Mouse (Mus musculus) CH12.LX (cell line): Measurements from ENCODE around the gene Gm10719. TPM values are rescaled to one million over a fixed set of nuclear protein-coding genes. Genes with fewer than 3 reads are reported as not detected.
"Not testable (repeated sequence)": the region's sequence is repeated elsewhere in the genome, so short reads cannot be mapped to it uniquely, and the experiment has no call there.

Experiments used
- DNase-seq: peaks from one replicate; pipeline ENCODE4 v3.0.0-alpha.2; 2013; ENCODE audit errors: extremely low read depth
- H3K27ac ChIP-seq: 2 replicates; pipeline ENCODE4 v1.5.1; 2012; ENCODE audit warnings: low read depth, mild to moderate bottlenecking, control low read depth, moderate library complexity; ENCODE audit not compliant: insufficient read depth
- H3K27me3 ChIP-seq: replicated peaks from 2 replicates; pipeline ENCODE3; 2012; ENCODE audit warnings: inconsistent platforms
- H3K36me3 ChIP-seq, 2 experiments: replicated peaks in 1 of 2; 2 replicates each; pipeline versions ENCODE3 to v1.6.1; 2012; ENCODE audit warnings: inconsistent platforms in 1 of 2, low read length in 1 of 2, mild to moderate bottlenecking in 1 of 2, mixed read lengths in 1 of 2, moderate library complexity in 1 of 2; ENCODE audit not compliant: control insufficient read depth in 1 of 2, insufficient read depth in 1 of 2
- H3K4me1 ChIP-seq, 2 experiments: 2 replicates each; pipeline ENCODE4 v1.6.1; 2012; ENCODE audit warnings: inconsistent platforms in 1 of 2, moderate library complexity in 1 of 2; ENCODE audit not compliant: insufficient read depth in 2 of 2, control insufficient read depth in 1 of 2
- H3K4me2 ChIP-seq: 2 replicates; pipeline ENCODE4 v1.6.1; 2012; ENCODE audit warnings: low read depth, mild to moderate bottlenecking, control low read depth; ENCODE audit not compliant: poor library complexity, insufficient read depth, severe bottlenecking
- H3K4me3 ChIP-seq, 3 experiments: fragments of 150-350 bp in 1 of 3; sonication (generic) in 1 of 3; replicated peaks in 1 of 3; 2 replicates each; pipeline versions ENCODE3 to v1.5.1; 2011 to 2012; ENCODE audit warnings: low read depth in 2 of 3, low read length in 2 of 3, mild to moderate bottlenecking in 2 of 3, moderate library complexity in 2 of 3, control low read depth in 1 of 3, improper control_type of control experiment in 1 of 3, inconsistent platforms in 1 of 3, mixed read lengths in 1 of 3; ENCODE audit not compliant: poor library complexity in 1 of 3
- H3K79me2 ChIP-seq: replicated peaks from 2 replicates; pipeline ENCODE4 v1.6.1; 2012; ENCODE audit warnings: mild to moderate bottlenecking, moderate library complexity; ENCODE audit not compliant: control insufficient read depth, poor library complexity, insufficient read depth, severe bottlenecking; ENCODE audit errors: extremely low read depth
- H3K9ac ChIP-seq: 2 replicates; pipeline ENCODE4 v1.6.1; 2012; ENCODE audit warnings: low read depth, mild to moderate bottlenecking, control low read depth, moderate library complexity; ENCODE audit not compliant: insufficient read depth
- H3K9me3 ChIP-seq: replicated peaks from 2 replicates; pipeline ENCODE3; 2012; ENCODE audit warnings: low read length, inconsistent platforms, mixed read lengths
- dilution Hi-C: fragments of 300-500 bp; cut with MboI; formaldehyde crosslinking; loops from 2 replicates; pipeline ENCODE4 v1.14.3; 2020; ENCODE audit warnings: low sequenced_read_pairs; ENCODE audit not compliant: extremely low pct_unique_long_range_greater_than_20kb, extremely low pct_ligation_motif_present
- in situ Hi-C: fragments of 300-500 bp; cut with MboI; formaldehyde crosslinking; loops from 3 replicates; pipeline ENCODE4 v1.14.3; 2019; ENCODE audit warnings: low sequenced_read_pairs, low pct_ligation_motif_present, low pct_unique_long_range_greater_than_20kb, mixed read lengths
- polyA plus RNA-seq: library from polyadenylated mRNA; unstranded; fragments of >175 nt; gene quantifications from 2 replicates; pipeline ENCODE4 v1.2.1, GENCODE M21; 2012; ENCODE audit warnings: low read depth; ENCODE audit not compliant: insufficient read length
- total RNA-seq, 2 experiments: library from RNA; depleted of rRNA; stranded (reverse); fragments of 300-350 nt in 1 of 2; fragments of >200 nt in 1 of 2; gene quantifications; 2 replicates each; pipeline ENCODE4 v1.2.3; 2012 to 2014

Gene Gm10719
- total and polyA plus RNA-seq, 3 experiments, result 1.1 to 1.8 TPM; not detected in 1

- DNase-seq, H3K4me2 ChIP-seq, H3K36me3 ChIP-seq, H3K9me3 ChIP-seq, dilution Hi-C loops, H3K27me3 ChIP-seq, H3K9ac ChIP-seq, H3K27ac ChIP-seq, H3K79me2 ChIP-seq, H3K4me1 ChIP-seq, in situ Hi-C loops, H3K4me3 ChIP-seq: not testable (repeated sequence)
Observed at GRCm38 (mm10) chr9:3006636-3007035, 10.6 kb upstream of the Gm10719 start.

- in situ Hi-C loops, H3K36me3 ChIP-seq, H3K27ac ChIP-seq, H3K4me2 ChIP-seq, H3K79me2 ChIP-seq, H3K9me3 ChIP-seq, DNase-seq, H3K9ac ChIP-seq, H3K4me3 ChIP-seq, dilution Hi-C loops, H3K4me1 ChIP-seq, H3K27me3 ChIP-seq: not testable (repeated sequence)
Observed at GRCm38 (mm10) chr9:3007272-3007671, 9.9 kb upstream of the Gm10719 start.

- H3K27ac ChIP-seq, H3K9me3 ChIP-seq, DNase-seq, H3K79me2 ChIP-seq, H3K9ac ChIP-seq, H3K4me3 ChIP-seq, dilution Hi-C loops, in situ Hi-C loops, H3K27me3 ChIP-seq, H3K4me1 ChIP-seq, H3K4me2 ChIP-seq, H3K36me3 ChIP-seq: not testable (repeated sequence)
Observed at GRCm38 (mm10) chr9:3009331-3009730, 7.9 kb upstream of the Gm10719 start.

GRCm38 (mm10) chr9:3012054-3012621 lies 5.1 kb upstream of the Gm10719 start:
- H3K79me2 ChIP-seq, H3K9ac ChIP-seq, H3K27ac ChIP-seq, in situ Hi-C loops, dilution Hi-C loops, DNase-seq, H3K27me3 ChIP-seq, H3K36me3 ChIP-seq, H3K4me3 ChIP-seq, H3K4me2 ChIP-seq, H3K4me1 ChIP-seq, H3K9me3 ChIP-seq: not testable (repeated sequence)

GRCm38 (mm10) chr9:3012733-3013279 lies 4.4 kb upstream of the Gm10719 start, which contains the start of gene Gm10721:
Gene Gm10721, plus strand, starts transcription at chr9:3013140.
- H3K4me1 ChIP-seq, H3K79me2 ChIP-seq, H3K4me2 ChIP-seq, dilution Hi-C loops, in situ Hi-C loops, H3K9ac ChIP-seq, H3K27ac ChIP-seq, H3K36me3 ChIP-seq, DNase-seq, H3K9me3 ChIP-seq, H3K4me3 ChIP-seq, H3K27me3 ChIP-seq: not testable (repeated sequence)

- H3K27me3 ChIP-seq, H3K36me3 ChIP-seq, H3K9ac ChIP-seq, in situ Hi-C loops, H3K79me2 ChIP-seq, H3K27ac ChIP-seq, H3K4me2 ChIP-seq, DNase-seq, H3K9me3 ChIP-seq, H3K4me3 ChIP-seq, H3K4me1 ChIP-seq, dilution Hi-C loops: not testable (repeated sequence)
Observed at GRCm38 (mm10) chr9:3015354-3015753, 1.9 kb upstream of the Gm10719 start, which contains the start of gene Gm10720. Gene Gm10720, plus strand, starts transcription at chr9:3015654.
